Mouse (Mus musculus): ENCODE results near the gene Cant1.

The Cant1 gene

GRCm38 (mm10) chr11:118374506-118374905, 44.4 kb downstream of the Cant1 start:
- DNase-seq (ENCODE audit: low read depth, low spot score), result no peak

GRCm38 (mm10) chr11:118372641-118373040, 46.2 kb downstream of the Cant1 start:
- no peak for DNase-seq (ENCODE audit: low read depth, low spot score)

- no peak for DNase-seq (ENCODE audit: low read depth, low spot score)
These were observed 47.0 kb downstream of the Cant1 start for GRCm38 (mm10) chr11:118371876-118372275.

- DNase-seq (ENCODE audit: low read depth, low spot score), result no peak
These were observed 49.2 kb downstream of the Cant1 start for GRCm38 (mm10) chr11:118369657-118370056.

- DNase-seq (ENCODE audit: low read depth, low spot score), result no peak
These were observed 49.6 kb downstream of the Cant1 start for GRCm38 (mm10) chr11:118369251-118369650.

GRCm38 (mm10) chr11:118368330-118368729, 50.6 kb downstream of the Cant1 start:
- no peak for DNase-seq (ENCODE audit: low read depth, low spot score)

GRCm38 (mm10) chr11:118366559-118366958, 52.3 kb downstream of the Cant1 start:
- DNase-seq (ENCODE audit: low read depth, low spot score), result no peak

- DNase-seq (ENCODE audit: low read depth, low spot score), result no peak
These were observed 52.8 kb downstream of the Cant1 start for GRCm38 (mm10) chr11:118366108-118366507.

GRCm38 (mm10) chr11:118365171-118365570, 53.7 kb downstream of the Cant1 start:
- peak; percentile 81 for DNase-seq (ENCODE audit: low read depth, low spot score)

- DNase-seq (ENCODE audit: low read depth, low spot score), result no peak
These were observed 54.9 kb downstream of the Cant1 start for GRCm38 (mm10) chr11:118364021-118364420.

- peak; percentile 89 for DNase-seq (ENCODE audit: low read depth, low spot score)
These were observed 55.8 kb downstream of the Cant1 start for GRCm38 (mm10) chr11:118362971-118363518.

- peak; percentile 70 for DNase-seq (ENCODE audit: low read depth, low spot score)
These were observed 56.4 kb downstream of the Cant1 start for GRCm38 (mm10) chr11:118362501-118362900.

- DNase-seq (ENCODE audit: low read depth, low spot score), result no peak
These were observed 58.0 kb downstream of the Cant1 start for GRCm38 (mm10) chr11:118360907-118361341.

GRCm38 (mm10) chr11:118360491-118360890, 58.4 kb downstream of the Cant1 start:
- peak; percentile 54 for DNase-seq (ENCODE audit: low read depth, low spot score)

All from skeletal muscle tissue, adult 2 months (tissue).